Mouse (Mus musculus) kidney, adult 9 months (tissue): Measurements from ENCODE around the gene Dgkz.

Experiments used
- DNase-seq: peaks from one replicate; pipeline ENCODE4 v3.0.0; 2022

Dgkz gene

DNA sequence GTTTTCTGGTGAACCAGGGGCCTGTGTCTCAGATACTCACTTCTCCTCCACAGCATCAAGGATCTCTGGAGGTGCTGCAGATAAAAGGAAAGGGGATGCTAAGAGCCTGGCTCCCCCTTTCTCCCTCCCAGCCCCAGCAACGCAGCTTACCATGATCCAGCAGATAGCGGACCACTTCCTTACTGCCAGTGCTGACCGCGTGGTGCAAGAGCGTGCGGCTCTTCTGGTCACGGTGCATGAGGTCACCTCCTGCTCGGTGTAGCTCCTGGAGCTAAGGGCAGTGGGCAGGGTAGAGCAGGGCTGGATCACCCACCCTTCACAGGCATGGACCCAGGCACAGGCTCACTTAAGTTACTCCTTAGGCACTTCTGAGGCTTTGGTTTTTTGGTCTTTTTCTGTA, 41.6 kb downstream of the Dgkz start:
- DNase-seq = no peak

DNA sequence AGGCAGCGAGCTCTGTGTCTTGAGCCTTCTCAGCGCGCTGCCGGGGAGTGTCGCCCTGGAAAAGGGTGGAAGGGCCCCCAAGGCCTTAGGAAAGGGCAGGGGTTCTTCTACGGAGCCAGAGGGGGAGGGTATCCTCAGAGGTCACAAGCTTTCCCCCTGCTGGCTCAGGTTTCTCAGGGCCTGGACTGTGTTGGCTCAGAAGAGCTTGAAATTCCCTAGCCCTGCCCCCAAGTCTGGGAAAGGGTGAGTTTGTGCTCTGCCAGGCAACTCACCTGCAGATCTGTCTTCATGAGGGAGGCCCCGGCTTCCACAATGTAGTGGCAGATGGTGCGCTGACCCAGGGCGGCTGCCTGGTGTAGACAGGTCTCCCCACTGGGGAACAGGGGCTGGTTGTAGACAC, 42.2 kb downstream of the Dgkz start:
- DNase-seq = no peak

DNA sequence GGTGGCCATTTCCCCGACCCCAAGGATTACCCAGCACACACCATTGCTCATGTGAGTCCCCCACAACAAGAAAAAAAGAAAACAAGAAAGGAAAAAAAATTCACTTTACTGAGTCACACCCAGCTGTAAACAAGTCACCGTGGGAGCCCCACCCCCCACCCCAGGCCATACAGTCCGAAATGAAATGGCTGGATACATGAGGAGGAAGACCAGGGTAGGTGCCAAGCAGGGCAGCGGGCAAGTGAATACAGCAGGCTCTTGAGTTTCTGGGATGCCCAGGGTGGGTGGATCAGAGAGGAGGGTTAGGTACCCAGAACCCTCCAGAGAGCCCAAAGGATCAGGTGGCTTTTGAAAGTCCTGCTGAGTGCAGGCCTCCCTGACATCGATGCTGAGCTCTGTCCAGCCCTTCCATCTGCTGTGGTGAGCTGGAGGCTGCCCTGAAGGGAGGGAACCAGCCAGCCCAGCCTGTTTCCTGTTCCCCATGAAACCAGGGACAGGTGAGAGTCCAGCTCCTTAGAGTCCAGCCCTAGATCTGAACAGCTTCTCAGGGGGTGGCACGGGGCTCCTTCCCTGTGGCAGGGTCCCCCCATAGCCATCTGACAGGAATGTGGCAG, 42.8 kb downstream of the Dgkz start:
- no peak for DNase-seq

GRCm38 (mm10) chr2:91932160-91932711, 43.4 kb downstream of the Dgkz start, which contains the start of gene Mdk:
Gene Mdk, minus strand, starts transcription at chr2:91932297.
- DNase-seq = no peak

DNA sequence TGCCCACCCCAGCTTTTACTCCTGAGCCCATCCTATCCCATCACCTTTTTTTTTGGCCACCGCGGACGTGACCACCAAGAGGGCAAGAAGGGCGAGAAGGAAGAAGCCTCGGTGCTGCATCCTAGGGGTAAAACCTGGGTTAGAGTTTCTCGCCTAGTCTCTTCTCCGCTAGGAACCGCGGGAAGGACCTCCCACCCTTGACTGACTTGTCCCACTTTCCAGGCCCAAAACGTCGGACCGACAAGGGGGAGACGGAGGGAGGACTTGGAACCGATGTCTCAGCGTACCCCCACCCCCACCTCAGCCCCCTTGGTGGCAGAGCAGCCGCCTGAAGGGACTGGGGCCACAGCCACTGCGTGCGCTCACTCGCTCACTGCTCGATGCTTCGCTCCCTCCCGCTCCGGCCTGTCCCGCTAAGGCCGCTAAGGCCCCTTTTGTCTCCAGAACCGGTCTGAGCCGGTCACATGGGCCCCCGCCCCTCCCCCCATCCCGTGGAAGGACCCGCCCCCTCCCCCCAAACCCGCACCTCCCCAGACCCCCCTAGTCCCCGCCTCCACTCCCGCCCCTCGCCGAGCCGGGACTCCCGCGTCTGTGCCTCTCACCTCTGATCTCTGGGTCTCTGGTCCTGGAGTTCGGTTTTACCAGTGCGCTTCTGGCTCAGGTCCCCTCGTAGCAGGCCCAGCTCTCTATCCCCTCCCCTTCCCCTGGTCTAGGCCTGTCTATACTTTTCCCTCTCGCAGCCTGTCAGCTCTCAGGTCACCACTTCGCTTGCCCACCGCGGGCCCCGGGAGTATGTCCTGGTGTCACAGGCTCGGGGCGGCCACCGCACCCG, 44.1 kb downstream of the Dgkz start:
- no peak for DNase-seq

DNA sequence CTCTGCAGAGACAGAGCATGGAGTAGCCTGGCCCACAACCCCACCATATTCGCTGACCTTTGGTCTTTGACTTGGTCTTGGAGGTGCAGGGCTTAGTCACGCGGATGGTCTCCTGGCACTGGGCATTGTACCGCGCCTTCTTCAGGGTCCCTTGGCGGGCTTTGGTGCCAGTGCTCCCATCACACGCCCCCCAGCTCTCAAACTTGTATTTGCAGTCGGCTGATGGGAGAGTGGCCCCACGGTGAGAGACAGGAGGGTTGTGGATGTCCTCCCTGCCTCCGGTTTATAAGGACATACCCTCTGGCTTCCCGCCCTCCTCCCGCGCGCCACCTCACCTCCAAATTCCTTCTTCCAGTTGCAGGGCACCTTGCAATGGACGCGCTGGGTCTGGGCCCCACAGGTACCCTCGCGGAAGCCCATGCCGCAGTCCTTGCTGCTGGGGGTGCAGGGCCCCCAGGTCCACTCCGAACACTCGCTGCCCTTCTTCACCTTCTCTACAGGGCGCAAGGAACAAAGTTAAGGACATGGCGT, 44.8 kb downstream of the Dgkz start:
- DNase-seq = peak; percentile 66

- DNase-seq = peak; percentile 66
These were observed 45.7 kb downstream of the Dgkz start for GRCm38 (mm10) chr2:91929936-91930335.

DNA sequence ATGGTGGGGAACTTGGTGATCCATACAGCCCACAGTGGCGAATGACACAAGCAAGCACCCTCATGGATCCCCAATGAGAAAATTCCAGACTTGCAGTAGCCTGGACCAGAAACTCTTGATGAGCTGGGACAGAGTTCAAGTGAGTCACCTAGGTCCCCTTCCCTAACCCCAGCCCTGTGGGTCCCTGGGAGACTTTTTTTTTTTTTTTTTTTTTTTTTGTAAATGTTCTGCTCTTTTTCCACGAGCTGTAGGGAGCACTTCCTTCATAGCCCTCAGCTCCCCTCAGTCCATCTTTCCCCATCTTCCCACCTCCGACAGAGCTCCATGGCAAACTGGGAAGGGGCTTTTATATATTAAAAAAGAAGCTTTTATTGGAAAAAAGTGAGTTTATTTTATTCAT, 46.2 kb downstream of the Dgkz start:
- no peak for DNase-seq

DNA sequence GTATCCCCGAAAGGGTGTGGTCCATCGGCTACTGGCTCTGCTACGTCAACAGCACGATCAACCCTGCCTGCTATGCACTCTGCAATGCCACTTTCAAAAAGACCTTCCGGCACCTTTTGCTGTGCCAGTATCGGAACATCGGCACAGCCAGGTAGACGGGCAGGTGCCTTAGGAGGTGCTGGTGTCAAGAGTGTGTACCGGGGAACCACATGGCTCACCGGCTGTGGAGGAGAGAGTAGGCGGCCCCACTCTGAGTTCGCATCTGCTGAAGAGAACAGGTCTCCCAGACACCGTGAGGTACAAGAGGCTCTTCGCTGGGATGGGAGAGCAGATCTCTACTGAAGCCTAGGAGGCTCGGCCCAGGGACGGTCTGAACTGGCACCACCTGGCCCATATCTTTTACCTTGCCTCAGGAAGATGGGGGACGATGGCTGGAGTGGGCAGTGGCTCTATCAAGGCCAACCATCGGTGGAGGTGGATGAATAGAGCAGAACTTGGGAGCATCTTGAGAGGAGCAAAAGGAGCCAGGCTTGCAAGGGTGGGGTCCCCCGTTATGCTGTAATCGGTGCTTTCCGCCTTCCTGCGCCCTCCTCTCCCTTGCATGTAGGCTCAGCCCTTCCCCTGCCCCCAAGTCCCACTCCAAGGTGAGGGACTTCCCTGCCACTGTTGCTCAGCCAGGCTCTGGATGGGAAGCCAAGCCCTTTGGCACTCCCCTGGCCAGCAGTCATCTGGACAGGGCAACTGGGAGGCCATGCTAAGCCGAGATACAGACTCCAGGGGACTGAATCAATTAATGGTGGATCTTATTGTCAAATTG, 46.9 kb downstream of the Dgkz start:
- DNase-seq = no peak

DNA sequence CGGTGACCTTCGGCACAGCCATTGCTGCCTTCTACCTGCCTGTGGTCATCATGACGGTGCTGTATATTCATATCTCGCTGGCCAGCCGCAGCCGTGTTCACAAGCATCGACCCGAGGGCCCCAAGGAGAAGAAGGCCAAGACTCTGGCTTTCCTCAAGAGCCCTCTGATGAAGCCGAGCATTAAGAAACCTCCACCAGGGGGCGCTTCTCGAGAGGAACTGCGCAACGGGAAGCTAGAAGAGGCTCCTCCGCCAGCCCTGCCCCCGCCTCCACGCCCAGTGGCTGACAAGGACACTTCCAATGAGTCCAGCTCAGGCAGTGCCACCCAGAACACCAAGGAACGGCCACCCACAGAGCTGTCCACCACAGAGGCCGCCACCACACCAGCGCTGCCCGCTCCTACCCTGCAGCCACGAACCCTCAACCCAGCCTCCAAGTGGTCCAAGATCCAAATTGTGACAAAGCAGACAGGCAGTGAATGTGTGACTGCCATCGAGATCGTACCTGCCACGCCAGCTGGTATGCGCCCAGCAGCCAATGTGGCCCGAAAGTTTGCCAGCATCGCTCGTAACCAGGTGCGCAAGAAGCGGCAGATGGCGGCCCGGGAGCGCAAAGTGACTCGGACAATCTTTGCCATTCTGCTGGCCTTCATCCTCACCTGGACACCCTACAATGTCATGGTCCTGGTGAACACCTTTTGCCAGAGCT, 47.7 kb downstream of the Dgkz start:
- peak; percentile 83 for DNase-seq

DNA sequence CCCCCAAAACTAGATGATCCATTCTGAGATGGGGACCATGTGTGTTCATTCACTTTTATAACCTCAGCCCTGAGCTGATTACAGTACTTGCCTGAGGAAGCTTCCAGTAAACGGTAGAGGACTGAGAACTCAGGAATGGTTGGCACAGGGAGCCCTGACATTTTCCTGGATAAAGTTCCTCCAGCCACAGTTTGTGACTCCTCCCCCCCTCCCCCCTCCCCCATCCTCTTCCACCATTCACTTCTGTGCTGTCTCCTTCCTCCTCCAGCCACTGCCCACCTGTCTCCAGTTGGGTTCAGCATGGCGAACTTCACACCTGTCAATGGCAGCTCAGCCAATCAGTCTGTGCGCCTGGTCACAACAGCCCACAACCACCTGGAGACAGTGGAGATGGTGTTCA, 48.7 kb downstream of the Dgkz start, which contains the start of gene Chrm4:
Gene Chrm4, plus strand, starts transcription at position 301 of the 400 bp plus-strand sequence.
- DNase-seq = no peak

GRCm38 (mm10) chr2:91925442-91925841, 50.2 kb downstream of the Dgkz start:
- no peak for DNase-seq

GRCm38 (mm10) chr2:91924726-91925125, 50.9 kb downstream of the Dgkz start:
- DNase-seq = no peak

DNA sequence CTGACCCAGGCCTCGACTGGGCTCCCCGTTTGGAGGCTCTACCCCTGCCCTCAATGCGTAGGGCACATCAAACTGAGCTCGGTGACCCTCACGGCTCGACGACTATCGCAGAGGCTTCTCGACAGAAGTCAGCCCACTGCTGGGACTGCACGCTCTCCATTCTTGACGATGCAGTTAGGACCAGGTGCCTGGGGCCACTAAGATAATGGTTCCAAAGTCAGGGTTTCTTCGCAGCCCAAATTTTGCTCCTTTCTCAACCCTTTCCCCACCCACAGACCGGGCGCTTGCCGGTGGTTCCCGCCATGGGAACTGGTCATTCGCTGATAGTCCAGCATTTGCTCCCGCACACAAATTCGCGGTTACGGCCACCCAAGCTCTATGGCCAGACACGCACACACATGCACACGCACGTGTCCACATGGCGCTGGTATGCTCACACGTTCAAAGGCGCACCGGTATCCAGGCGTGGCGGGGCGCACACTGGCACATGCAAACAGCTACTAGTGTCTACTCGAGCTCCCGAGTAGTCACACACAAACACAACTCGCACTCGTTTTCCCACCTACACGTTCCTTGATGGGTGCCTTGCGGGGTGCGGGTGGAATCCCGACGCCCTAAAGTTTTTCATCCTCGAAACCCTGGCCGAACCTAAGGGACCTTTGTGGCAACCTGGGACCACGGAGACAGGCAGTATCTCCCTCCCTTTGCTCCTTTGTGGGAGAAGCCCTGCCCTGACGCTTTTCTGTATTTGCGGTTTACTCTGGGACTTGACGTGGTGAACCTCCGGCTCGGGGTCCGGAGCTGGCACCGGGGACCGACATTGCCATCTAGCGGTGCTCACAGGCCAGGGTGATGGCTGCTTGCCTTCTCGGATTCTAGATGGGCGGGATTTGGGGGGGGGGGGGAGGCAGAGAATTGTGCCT, 52.0 kb downstream of the Dgkz start:
- peak; percentile 61 for DNase-seq

DNA sequence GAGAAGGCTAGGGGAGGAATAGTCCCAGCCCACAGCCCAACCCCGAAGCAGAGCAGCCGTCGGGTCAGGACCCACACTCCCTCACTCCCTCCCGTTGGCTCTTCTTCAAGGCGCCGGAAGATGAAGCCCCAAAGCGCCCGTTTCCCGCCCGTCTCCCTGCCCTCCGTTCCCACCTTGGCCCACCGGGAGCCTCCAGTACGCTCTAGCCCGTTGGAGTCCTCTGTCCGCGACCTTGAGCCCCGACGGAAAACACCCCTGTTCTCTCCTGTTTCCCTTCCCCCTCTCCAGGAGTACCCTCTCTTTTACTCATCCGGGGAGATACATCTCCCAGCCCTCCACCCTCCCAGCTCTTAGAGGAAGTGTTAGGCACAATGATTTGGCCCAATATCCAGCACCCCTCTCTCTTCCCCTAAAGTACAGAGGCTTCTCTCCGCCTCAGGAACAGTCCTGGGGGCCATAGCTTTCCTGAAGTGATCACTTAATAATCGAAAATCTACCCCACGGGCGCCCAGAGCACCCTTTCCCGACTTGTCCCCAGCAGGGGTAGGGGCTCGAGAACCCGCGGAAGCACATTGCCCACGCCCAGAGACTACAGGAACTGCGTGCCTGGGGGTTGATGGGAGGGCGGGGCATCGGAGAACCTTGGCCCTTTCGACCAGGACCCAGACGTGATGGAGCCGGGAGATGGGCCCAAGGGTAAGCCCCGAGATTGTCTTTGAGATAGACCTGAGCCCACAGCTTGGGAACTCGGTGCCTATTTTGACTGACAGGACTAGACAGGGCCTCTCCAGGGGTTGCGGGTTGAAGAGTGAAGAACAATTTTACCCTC, 52.9 kb downstream of the Dgkz start:
- DNase-seq = no peak

DNA sequence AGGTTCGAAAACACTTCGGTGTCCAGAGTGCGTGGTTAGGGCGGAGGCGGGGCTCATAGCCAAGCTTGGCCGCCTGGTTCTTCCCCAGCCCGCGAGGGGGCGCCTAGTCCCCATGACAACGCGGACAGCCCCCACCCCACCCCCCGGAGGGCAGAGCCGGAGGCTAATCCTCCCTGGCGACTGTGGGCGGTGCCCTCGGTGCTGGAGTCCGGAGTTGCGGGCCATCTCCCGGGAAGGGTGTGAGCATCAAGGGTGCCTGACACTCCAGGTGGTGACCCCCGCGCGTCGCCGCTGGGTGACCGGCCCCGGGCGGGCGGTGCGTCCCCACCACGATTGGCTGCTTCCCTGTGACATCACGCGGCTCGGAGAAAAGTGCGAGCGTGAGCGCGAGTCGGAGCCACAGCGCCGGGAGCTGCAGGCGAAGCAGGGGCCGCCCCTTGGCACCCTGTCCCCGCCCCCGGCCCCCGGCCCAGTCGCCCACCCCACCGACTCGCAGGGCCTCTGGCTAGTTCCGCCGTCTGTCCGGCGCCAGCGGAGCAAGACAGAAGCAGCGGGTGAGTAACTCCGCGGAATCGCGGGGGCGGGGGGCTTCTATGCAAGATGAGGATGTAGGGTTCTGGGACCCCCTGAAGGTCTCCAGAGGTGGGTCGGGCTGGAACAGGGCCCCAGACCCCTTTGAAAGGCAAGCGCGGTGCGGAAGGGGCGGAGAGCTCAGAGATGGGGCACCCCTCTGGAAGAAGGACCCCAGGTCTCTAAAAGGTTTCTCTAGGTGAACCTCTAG, 53.7 kb downstream of the Dgkz start:
- peak; percentile 34 for DNase-seq

DNA sequence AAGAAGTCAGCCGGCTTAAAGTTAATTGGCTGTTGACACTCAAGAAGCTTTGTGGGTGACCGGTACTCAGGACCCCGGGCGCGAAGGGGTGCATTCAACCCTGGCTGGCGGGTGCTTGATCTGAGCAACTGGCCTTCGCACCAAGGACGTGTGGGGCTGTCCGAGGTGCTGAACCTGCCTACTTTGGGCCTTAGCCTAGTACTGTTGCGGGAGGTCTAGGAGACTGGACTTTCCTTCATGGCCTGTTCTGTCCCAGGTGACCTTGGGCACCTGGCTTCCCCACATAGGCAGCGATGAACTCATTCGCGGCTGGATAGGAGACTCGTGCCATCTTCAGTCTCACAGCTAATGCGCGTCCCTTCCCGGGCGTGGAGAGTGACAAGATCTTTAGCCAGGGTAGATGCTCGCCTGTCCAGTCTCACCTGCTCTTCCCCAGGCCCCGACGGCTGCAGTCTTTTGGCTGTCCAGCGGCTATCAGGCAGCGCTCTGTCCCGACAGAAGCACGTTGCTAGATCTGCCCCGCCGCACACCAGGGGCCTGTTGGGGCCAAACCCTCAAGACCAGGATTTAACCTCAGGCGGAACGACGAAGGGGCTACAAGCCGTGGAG, 54.4 kb downstream of the Dgkz start:
- peak; percentile 84 for DNase-seq

DNA sequence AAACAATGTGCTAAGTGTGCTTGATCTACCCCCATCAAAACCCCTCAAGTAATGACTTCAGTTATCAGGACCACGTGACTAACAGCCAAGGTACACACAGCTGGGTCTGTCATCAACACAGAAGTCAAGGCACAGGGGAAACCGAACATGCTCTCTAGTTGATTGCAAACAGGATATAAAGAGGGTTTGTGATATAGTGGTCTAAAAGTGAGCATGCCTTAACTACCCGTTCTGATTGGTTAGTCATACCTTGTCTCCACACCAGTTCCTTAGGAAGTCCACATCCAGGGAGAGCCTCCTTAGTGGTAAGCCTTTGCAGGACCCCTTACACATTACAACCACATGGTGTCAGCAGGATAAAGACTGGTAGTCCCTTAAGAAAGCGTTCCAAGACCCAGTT, 55.5 kb downstream of the Dgkz start:
- no peak for DNase-seq

- no peak for DNase-seq
These were observed 58.6 kb downstream of the Dgkz start for GRCm38 (mm10) chr2:91917096-91917495.
